Mouse (Mus musculus) liver, adult (tissue): Measurements from ENCODE around the gene Gm17402.
A peak's percentile ranks its signal among the peaks of the same experiment; 100 is the strongest.

Experiments used
- GATA4 ChIP-seq: IDR thresholded peaks from 2 replicates; pipeline ENCODE4 v1.6.1; 2014; ENCODE audit warnings: mild to moderate bottlenecking, low read length; ENCODE audit not compliant: insufficient replicate concordance

Gm17402 gene

GRCm38 (mm10) chr3:67375063-67375462 lies at the start of gene Gm17402:
Gm17402 (minus strand) TSS chr3:67375163.
- TF ChIP-seq GATA4: no peak

DNA sequence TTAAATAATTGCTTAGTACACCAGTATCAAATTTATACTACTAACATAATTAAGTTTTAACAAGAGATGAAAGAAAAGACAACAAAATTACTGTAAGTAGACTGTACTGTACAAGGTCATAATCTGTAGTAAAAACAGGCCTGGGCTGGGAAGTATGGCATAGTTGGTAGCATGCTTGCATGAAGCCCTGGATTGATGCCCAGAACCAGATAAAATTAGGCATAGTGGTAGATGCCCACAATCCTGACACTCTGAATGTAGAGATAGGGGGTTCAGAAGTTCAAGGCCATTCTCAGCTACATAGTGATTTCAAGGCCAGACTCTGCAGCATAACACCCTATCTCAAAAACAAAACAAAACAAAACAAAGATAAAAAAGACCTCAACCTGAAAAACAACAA lies 3.3 kb upstream of the Gm17402 start:
- no peak for TF ChIP-seq GATA4

- no peak for TF ChIP-seq GATA4
Observed at GRCm38 (mm10) chr3:67374360-67374778, 594 bp downstream of the Gm17402 start.

DNA sequence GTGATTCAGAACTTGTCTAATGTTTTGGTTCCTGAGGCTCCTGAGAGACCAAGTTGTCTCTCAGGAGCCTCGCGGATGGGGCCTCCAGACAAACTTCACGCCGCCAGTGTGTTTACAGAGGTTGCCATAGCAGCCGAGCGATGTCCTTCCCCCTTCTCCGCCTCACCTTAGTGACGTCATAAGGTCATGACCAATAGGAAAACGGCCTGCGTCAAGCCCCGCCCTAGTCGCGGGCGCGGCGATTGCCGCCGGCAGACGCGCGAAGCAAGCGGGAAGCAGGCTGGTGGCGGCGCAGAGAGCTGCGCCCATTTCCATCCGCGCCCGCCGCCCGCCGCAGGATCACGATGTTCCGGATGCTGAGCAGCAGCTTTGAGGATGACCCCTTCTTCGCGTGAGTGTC lies 1.1 kb downstream of the Gm17402 start, which contains the start of gene Mlf1:
Gene Mlf1, plus strand, starts transcription at position 226 of the 400 bp plus-strand sequence.
- TF ChIP-seq GATA4: peak; percentile 8; the same call in 1 of the 2 replicates

DNA sequence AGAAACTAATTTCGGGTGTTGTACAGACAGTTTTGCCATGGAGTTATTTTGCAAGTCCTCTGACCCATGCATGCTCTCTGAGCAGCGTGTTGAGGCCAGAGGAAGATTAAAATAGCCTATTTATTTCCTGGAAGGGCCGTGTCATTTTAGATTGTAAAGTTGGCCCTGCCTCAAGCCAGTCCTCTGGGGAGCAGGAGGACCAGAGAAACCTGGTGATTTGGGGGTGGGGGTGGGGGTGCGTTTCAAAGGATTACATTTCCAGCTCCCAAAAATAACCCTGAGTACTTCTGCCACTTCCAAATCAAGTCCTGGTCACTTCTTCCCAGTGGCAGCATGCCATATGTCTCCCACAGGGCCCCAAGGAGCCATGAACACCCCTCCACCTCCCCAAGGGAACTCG lies 2.2 kb downstream of the Gm17402 start:
- TF ChIP-seq GATA4: no peak

DNA sequence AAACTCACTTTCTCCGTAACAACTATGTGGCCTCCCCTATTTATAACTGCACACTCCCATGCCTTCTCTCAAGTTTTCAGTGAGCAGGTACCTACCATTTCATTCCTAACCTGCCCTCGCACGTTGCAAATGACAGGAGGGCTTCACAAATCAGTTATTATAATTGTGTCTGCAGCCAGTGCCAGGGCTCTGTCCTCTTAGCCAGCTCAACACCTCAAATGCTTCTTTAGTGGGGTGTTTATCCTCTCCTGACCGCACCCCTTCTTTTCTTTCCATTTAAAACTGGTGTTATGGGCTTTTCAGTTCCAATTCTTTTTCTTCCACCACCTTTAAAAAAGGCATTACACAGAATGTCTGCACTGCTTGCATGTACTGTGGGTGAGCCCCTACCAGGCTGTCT lies 2.8 kb downstream of the Gm17402 start:
- TF ChIP-seq GATA4: no peak

GRCm38 (mm10) chr3:67369407-67370079 lies 5.4 kb downstream of the Gm17402 start:
- TF ChIP-seq GATA4: no peak

GRCm38 (mm10) chr3:67367481-67367880 lies 7.5 kb downstream of the Gm17402 start:
- TF ChIP-seq GATA4: no peak

GRCm38 (mm10) chr3:67366087-67366892 lies 8.7 kb downstream of the Gm17402 start:
- no peak for TF ChIP-seq GATA4

DNA sequence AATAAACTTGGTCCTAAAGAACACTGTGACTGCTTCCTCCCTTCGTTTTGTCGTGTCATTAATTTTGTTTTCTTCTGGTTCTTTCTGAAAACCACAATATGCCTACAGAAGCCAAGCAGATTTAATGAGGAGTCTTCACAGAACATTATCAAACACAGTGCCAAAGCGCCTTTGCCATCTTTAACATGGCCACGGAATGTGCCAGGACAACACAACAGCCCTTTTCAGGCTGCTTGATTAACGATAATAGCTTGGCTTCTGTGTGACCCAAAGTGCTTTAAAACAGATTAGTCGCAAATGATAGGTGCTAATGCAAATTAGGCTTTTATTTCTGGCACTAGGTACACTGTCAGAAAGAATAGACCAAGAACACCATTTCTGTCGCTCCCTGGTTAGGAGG lies 16.6 kb downstream of the Gm17402 start:
- no peak for TF ChIP-seq GATA4

DNA sequence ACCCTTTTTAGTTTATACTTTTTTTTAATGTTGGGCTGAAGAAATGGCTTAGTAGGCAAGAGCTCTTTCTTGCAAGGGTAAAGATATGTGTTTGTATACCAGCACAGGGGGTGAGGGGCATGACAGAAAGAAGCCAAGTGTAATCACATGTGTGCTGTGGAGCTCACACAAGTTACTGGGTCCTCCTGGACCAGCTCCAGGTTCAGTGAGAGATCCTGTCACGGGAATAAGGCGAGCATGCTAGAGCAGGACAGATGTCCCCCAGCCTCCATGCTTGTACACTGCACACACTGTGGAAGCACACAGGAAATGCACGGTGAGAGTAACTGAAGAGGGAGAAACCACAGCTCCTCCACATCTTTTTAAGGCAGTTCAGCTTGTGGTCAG lies 22.2 kb downstream of the Gm17402 start:
- no peak for TF ChIP-seq GATA4

- no peak for TF ChIP-seq GATA4
Observed at GRCm38 (mm10) chr3:67352128-67352762, 22.7 kb downstream of the Gm17402 start.

GRCm38 (mm10) chr3:67351406-67352127 lies 23.4 kb downstream of the Gm17402 start:
- TF ChIP-seq GATA4: no peak

DNA sequence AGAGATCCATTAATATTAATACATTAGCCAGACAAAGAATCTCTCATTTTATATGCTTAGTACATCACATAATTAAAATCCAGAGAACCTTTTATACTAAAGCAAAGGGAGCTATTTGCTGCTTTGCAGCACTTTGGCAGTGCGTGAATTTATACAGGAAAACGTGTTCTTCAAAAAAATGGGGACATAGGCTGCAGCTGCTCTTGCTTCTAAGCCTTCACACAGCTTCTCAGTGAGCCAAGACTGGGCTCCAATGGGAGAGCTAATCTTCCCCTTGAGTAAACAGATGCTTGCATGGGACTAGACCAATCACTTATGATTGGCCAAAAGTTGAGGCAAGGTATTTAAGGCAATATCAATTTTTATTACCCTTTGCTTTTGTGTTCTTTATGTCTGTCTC lies 28.3 kb downstream of the Gm17402 start:
- TF ChIP-seq GATA4: no peak

DNA sequence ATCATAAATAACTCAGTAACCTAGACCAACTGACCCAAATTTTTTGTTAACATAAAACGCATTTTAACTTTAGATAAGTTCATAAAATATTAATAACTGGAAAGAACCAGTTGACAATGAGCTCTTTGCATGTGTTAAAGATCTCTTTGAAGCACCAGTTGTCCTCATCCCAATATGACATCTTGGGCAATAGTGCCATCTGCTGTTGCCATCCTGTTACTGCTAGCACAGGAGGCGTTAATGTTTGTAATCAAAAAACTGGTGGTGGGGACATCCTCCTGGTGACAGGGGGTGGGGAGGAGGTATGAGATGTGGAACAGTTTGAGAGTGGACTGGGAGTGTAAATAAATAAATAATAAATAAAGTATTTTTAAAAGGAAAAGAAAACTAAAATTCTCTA lies 30.4 kb downstream of the Gm17402 start:
- no peak for TF ChIP-seq GATA4
